Mouse (Mus musculus): ENCODE measurements around the gene Irf9. TPM values are rescaled to one million over a fixed set of nuclear protein-coding genes. Genes with fewer than 3 reads are reported as not detected.
A peak's percentile ranks its signal among the peaks of the same experiment; 100 is the strongest.

Gene Irf9
- polyA plus RNA-seq, 1 experiment from 2014 or later: 46.9 TPM

DNA sequence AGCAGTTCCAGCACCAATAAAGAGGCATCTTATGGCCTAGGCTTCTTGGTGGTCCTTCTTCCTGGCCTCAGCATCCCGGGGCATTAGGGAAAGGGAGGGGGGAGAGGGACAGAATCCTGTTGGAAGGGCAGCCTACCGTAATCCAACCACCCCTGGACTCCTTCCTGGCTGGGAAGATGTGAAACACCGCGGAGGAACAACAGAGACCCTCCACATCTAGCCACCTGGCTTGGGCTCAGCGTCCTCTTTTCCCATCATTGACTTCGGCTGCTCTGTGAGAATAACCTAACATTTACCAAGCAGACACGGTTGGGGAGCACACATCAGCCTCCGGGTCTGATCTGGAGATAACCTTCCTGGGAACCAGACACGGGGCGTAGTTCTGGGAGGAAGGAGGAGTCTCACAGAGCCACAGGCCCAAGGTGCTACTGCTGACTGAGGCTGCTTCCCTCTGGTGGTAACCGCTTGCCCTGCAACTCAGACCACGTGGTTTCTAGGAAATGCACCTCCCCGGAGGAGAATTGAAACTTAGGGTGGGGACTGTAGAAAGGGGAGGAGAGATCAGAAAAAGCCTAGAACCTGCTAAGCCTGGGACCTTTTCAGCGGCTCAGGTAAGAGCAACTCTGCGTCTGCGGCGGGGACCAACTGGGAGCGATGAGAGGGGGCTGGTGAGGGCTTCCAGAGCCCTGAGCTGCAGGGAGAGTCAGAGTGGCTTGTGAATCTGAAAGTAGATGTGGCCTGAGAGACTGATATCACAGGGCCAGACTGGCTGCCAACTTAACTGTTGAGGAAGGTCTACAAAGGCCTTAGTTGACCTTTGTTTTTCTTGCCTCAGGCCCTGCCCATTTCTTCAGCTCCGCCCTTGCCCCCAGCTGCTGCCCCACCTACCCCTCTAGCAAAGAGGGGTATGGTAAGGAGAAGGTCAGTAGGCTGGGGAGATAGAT lies 534 bp downstream of the Irf9 start:
- Histone ChIP-seq H3K4me3 (ENCODE audit: low read depth, low read length) (peak overlapping the region; percentile 55), H3K9me3 (ENCODE audit: control insufficient read depth) (no peaks in the 10 kb centered on the region), H3K4me2 (replicated peaks; ENCODE audit: low read depth) (peak overlapping the region; percentile 68), H3K27ac (ENCODE audit: low read depth, low read length) (peak overlapping the region; percentile 94), H3K36me3 (ENCODE audit: control insufficient read depth, insufficient read depth) (peaks cover 79% of the 10 kb centered on the region), H3K9ac (ENCODE audit: low read depth, low read length) (peak overlapping the region; percentile 66), H3K27me3 (replicated peaks; ENCODE audit: control insufficient read depth, insufficient read depth, low read length) (no peaks in the 10 kb centered on the region), H3K4me1 (replicated peaks; ENCODE audit: control insufficient read depth, insufficient read depth, low read length) (0 out of 2 replicates have a peak, but pooled peaks cover 11% of the 10 kb centered on the region)
- peak; percentile 83 for ATAC-seq
- WGBS: 12% methylated on average over 19 of the region's 19 CpGs
- TF ChIP-seq CTCF (IDR thresholded peaks at IDR 0.05; ENCODE audit: low read depth): peak; percentile 98

DNA sequence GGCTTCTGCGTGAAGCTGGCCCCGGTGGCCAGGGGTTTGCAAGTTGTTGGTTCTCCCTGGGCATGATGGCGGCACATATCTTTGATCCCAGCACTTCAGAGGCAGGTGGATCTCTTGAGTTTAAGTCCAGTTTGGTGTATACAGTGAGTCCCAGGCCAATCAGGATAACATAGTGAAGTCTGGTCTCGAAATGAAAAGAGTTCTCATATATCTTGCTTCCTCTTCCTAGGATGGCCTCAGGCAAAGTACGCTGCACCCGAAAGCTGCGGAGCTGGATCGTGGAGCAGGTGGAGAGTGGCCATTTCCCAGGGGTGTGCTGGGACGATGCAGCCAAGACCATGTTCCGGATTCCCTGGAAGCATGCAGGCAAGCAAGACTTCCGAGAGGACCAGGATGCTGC lies 1.5 kb downstream of the Irf9 start:
- Histone ChIP-seq H3K4me2 (replicated peaks; ENCODE audit: low read depth) (peak overlapping the region; percentile 68), H3K9me3 (ENCODE audit: control insufficient read depth) (no peaks in the 10 kb centered on the region), H3K4me3 (ENCODE audit: low read depth, low read length) (peak overlapping the region; percentile 55), H3K9ac (ENCODE audit: low read depth, low read length) (peak overlapping the region; percentile 66), H3K36me3 (ENCODE audit: control insufficient read depth, insufficient read depth) (peaks cover 78% of the 10 kb centered on the region), H3K4me1 (replicated peaks; ENCODE audit: control insufficient read depth, insufficient read depth, low read length) (0 out of 2 replicates have a peak, but pooled peaks cover 11% of the 10 kb centered on the region), H3K27ac (ENCODE audit: low read depth, low read length) (peak overlapping the region; percentile 94; the same call in 1 of the 2 replicates), H3K27me3 (replicated peaks; ENCODE audit: control insufficient read depth, insufficient read depth, low read length) (no peaks in the 10 kb centered on the region)
- WGBS: 88% methylated on average over 11 of the region's 11 CpGs
- no peak for TF ChIP-seq CTCF (IDR thresholded peaks at IDR 0.05; ENCODE audit: low read depth)
- ATAC-seq: no peak

DNA sequence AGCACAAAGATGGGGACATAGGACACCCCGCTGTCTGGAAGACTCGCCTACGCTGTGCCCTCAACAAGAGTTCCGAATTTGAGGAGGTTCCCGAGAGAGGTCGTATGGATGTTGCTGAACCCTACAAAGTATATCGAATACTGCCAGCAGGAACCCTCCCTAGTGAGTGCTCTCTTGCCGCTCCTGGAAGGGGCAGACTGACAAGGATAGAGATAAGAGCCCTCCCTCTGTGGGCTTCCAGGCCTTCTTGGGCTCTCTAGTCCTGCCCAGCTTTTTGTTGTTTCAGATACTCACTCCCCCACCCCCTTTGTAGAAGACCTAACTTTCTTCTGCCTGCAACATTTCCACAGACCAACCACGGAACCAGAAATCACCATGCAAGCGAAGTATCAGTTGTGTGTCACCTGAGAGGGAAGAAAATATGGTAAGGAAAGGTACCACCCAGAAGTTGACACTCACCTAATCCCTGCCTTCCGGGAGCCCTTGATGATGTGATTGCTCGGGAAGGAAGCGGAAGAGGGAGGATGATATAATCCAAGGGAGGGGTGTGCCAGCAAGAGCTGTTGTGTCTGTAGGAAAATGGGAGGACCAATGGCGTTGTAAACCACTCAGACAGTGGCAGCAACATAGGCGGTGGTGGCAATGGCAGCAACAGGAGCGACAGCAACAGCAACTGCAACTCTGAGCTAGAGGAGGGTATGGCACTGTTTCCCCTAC lies 2.5 kb downstream of the Irf9 start:
- Histone ChIP-seq H3K4me1 (replicated peaks; ENCODE audit: control insufficient read depth, insufficient read depth, low read length) (0 out of 2 replicates have a peak, but pooled peaks cover 11% of the 10 kb centered on the region), H3K9me3 (ENCODE audit: control insufficient read depth) (no peaks in the 10 kb centered on the region), H3K4me2 (replicated peaks; ENCODE audit: low read depth) (peak overlapping the region; percentile 35), H3K36me3 (ENCODE audit: control insufficient read depth, insufficient read depth) (peaks cover 72% of the 10 kb centered on the region), H3K4me3 (ENCODE audit: low read depth, low read length) (no peak overlapping the region), H3K27ac (ENCODE audit: low read depth, low read length) (peak overlapping the region; percentile 85), H3K9ac (ENCODE audit: low read depth, low read length) (no peak overlapping the region), H3K27me3 (replicated peaks; ENCODE audit: control insufficient read depth, insufficient read depth, low read length) (no peaks in the 10 kb centered on the region)
- peak; percentile 31 for ATAC-seq
- 87% methylated on average over 16 of the region's 16 CpGs for WGBS
- TF ChIP-seq CTCF (IDR thresholded peaks at IDR 0.05; ENCODE audit: low read depth): no peak

DNA sequence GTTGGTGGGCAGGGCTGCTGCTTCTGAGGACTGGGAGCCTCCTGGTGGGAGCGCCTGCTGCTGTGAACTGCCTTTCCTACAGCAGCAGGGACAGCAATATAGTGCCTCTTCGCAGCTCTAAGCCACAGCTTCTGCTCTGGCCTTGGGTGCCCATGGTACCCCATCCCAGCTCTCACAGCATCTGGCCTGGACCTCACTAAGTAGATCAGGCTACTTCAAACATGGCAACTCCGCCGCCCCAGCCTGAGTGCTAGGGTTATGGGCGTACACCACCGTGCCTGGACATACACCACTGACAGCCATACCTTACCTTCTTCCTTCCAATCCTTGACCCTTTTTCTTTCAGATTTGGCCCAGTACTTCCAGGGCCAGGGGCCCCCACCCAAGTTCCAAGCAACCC lies 5.0 kb downstream of the Irf9 start:
- Histone ChIP-seq H3K9me3 (ENCODE audit: control insufficient read depth) (no peaks in the 10 kb centered on the region), H3K9ac (ENCODE audit: low read depth, low read length) (no peak overlapping the region), H3K27me3 (replicated peaks; ENCODE audit: control insufficient read depth, insufficient read depth, low read length) (no peaks in the 10 kb centered on the region), H3K27ac (ENCODE audit: low read depth, low read length) (peak overlapping the region; percentile 64; the same call in 1 of the 2 replicates), H3K36me3 (ENCODE audit: control insufficient read depth, insufficient read depth) (peaks cover 47% of the 10 kb centered on the region), H3K4me1 (replicated peaks; ENCODE audit: control insufficient read depth, insufficient read depth, low read length) (0 out of 2 replicates have a peak, but pooled peaks cover 11% of the 10 kb centered on the region), H3K4me3 (ENCODE audit: low read depth, low read length) (no peak overlapping the region), H3K4me2 (replicated peaks; ENCODE audit: low read depth) (no peak overlapping the region)
- WGBS: 92% methylated on average over 6 of the region's 6 CpGs
- TF ChIP-seq CTCF (IDR thresholded peaks at IDR 0.05; ENCODE audit: low read depth): no peak
- no peak for ATAC-seq

- H3K9me3 ChIP-seq (ENCODE audit: control insufficient read depth): no peaks in the 10 kb centered on the region
- no peak overlapping the region for H3K9ac ChIP-seq (ENCODE audit: low read depth, low read length)
- TF ChIP-seq CTCF (IDR thresholded peaks at IDR 0.05; ENCODE audit: low read depth): no peak
- 0 out of 2 replicates have a peak, but pooled peaks cover 4% of the 10 kb centered on the region for H3K4me1 ChIP-seq (replicated peaks; ENCODE audit: control insufficient read depth, insufficient read depth, low read length)
- peaks cover 18% of the 10 kb centered on the region for H3K36me3 ChIP-seq (ENCODE audit: control insufficient read depth, insufficient read depth)
- H3K27ac ChIP-seq (ENCODE audit: low read depth, low read length): peak overlapping the region; percentile 35; the same call in 1 of the 2 replicates
- H3K27me3 ChIP-seq (replicated peaks; ENCODE audit: control insufficient read depth, insufficient read depth, low read length): no peaks in the 10 kb centered on the region
- WGBS: 52% methylated on average over 6 of the region's 6 CpGs
- no peak overlapping the region for H3K4me3 ChIP-seq (ENCODE audit: low read depth, low read length)
- ATAC-seq: no peak
- H3K4me2 ChIP-seq (replicated peaks; ENCODE audit: low read depth): no peak overlapping the region
Observed at GRCm38 (mm10) chr14:55613346-55613745, 10.0 kb downstream of the Irf9 start.
